Mouse (Mus musculus) kidney, postnatal 0 days (tissue): ENCODE data around the gene Reps2. TPM values are rescaled to one million over a fixed set of nuclear protein-coding genes. Genes with fewer than 3 reads are reported as not detected.

Experiments
- ATAC-seq: fragments of 200-750 bp; cut with Nextera tagmentation; replicated peaks from 2 replicates; pipeline ENCODE4 v1.8.0; 2017; ENCODE audit warnings: low read depth, moderate number of reproducible peaks, moderate TSS enrichment, moderate library complexity; ENCODE audit not compliant: low FRiP score
- DNase-seq: peaks from one replicate; pipeline ENCODE4 v3.0.0-alpha.2; 2016; ENCODE audit warnings: low spot score
- H3K27ac ChIP-seq: fragments of 300-500 bp; sonication (generic); 2 replicates; pipeline ENCODE4 v1.5.1; 2014; ENCODE audit warnings: mild to moderate bottlenecking
- H3K27me3 ChIP-seq: fragments of 300-500 bp; sonication (generic); 2 replicates; pipeline ENCODE4 v1.6.1; 2014; ENCODE audit warnings: low read length, mixed read lengths; ENCODE audit not compliant: insufficient read depth
- H3K36me3 ChIP-seq: fragments of 300-500 bp; sonication (generic); 2 replicates; pipeline ENCODE4 v1.6.1; 2014; ENCODE audit warnings: low read length, mixed read lengths; ENCODE audit not compliant: insufficient read depth
- H3K4me1 ChIP-seq: fragments of 300-500 bp; sonication (generic); replicated peaks from 2 replicates; pipeline ENCODE4 v1.6.1; 2014; ENCODE audit warnings: antibody characterized with exemption, low read length, mixed read lengths; ENCODE audit not compliant: insufficient read depth
- H3K4me2 ChIP-seq: fragments of 300-500 bp; sonication (generic); 2 replicates; pipeline ENCODE4 v1.6.1; 2014; ENCODE audit warnings: mild to moderate bottlenecking, low read length, moderate library complexity, mixed read lengths
- H3K4me3 ChIP-seq: fragments of 300-500 bp; sonication (generic); replicated peaks from 2 replicates; pipeline ENCODE4 v1.5.1; 2014; ENCODE audit warnings: low read depth, low read length
- H3K9ac ChIP-seq: fragments of 300-500 bp; sonication (generic); 2 replicates; pipeline ENCODE4 v1.6.1; 2014; ENCODE audit warnings: low read depth, low read length
- H3K9me3 ChIP-seq: fragments of 300-500 bp; sonication (generic); replicated peaks from 2 replicates; pipeline ENCODE4 v1.6.1; 2016; ENCODE audit warnings: low read length, inconsistent platforms, mixed read lengths
- CTCF ChIP-seq: IDR thresholded peaks from 2 replicates; pipeline ENCODE4 v1.5.1; 2016; ENCODE audit warnings: antibody characterized with exemption, low read depth, mild to moderate bottlenecking, moderate library complexity
- WGBS: fragments of 180-500 bp; shearing (Covaris S2); extraction: QIAGEN DNeasy Blood & Tissue Kit; methylation state at CpG from one replicate; pipeline ENCODE4 v1.1.7; 2014; 5-methylcytosine and 5-hydroxymethylcytosine counted together
- polyA plus RNA-seq: library from polyadenylated mRNA; unstranded; fragments of >200 nt; fragmentation: Nextera tagmentation; extraction: Ambion mirVana; gene quantifications from 2 replicates; pipeline ENCODE4 v1.2.1, GENCODE M21; 2015

Reps2 gene
- polyA plus RNA-seq, 1 experiment from 2014 or later: 1.7 TPM

DNA sequence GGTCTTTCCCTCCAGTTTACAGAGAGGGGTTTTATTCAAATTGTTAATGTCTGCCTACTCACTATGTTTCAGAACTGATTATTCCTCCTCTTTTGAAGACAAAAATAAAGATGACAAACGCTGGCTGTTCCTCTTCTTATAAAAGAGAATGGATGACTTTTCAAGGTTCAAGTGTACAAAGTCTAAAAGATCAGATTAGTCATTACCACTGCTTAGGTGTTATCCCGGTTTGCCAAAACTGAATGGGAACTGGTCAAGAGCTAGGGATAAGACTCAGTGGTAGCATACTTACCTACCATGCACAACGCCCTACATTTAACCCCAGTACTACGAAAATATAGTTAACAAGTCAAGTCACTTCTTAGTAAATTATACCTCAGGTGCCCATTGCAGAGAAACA lies 77.9 kb downstream of the Reps2 start:
- no peak for TF ChIP-seq CTCF
- no peaks in the 10 kb centered on the region for H3K4me1 ChIP-seq
- H3K27me3 ChIP-seq: no peaks in the 10 kb centered on the region
- WGBS: 81% methylated on average over 4 of the region's 4 CpGs
- no peak for DNase-seq
- H3K36me3 ChIP-seq: no peaks in the 10 kb centered on the region
- H3K27ac ChIP-seq: no peak overlapping the region
- no peak overlapping the region for H3K9ac ChIP-seq
- ATAC-seq: no peak
- H3K9me3 ChIP-seq: no peaks in the 10 kb centered on the region
- H3K4me3 ChIP-seq: no peak overlapping the region
- no peak overlapping the region for H3K4me2 ChIP-seq

DNA sequence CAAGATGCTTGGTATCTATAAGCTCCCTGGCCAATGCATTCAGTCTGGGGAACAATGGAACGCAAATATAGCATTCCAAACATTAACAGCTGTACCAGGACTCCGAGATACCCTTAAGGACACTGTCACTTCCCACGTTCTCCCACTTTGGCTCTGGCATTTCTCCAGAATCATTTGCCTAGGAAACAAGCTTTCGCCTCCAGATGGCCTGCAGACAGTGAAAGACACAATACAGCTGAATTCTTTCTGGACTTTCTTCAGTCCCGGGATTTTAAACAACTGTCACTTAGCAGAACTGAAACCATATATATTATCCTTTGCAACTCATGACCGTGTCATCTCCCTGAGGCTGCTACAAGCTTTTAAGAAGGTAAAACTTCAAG lies 87.0 kb downstream of the Reps2 start:
- Histone ChIP-seq H3K4me3 (no peak overlapping the region), H3K27ac (no peak overlapping the region), H3K4me1 (no peaks in the 10 kb centered on the region), H3K36me3 (no peaks in the 10 kb centered on the region), H3K9ac (no peak overlapping the region), H3K9me3 (no peaks in the 10 kb centered on the region), H3K4me2 (no peak overlapping the region), H3K27me3 (no peaks in the 10 kb centered on the region)
- no peak for ATAC-seq
- no peak for TF ChIP-seq CTCF
- peak; percentile 15 for DNase-seq
- WGBS: 60% methylated on average over 6 of the region's 6 CpGs

DNA sequence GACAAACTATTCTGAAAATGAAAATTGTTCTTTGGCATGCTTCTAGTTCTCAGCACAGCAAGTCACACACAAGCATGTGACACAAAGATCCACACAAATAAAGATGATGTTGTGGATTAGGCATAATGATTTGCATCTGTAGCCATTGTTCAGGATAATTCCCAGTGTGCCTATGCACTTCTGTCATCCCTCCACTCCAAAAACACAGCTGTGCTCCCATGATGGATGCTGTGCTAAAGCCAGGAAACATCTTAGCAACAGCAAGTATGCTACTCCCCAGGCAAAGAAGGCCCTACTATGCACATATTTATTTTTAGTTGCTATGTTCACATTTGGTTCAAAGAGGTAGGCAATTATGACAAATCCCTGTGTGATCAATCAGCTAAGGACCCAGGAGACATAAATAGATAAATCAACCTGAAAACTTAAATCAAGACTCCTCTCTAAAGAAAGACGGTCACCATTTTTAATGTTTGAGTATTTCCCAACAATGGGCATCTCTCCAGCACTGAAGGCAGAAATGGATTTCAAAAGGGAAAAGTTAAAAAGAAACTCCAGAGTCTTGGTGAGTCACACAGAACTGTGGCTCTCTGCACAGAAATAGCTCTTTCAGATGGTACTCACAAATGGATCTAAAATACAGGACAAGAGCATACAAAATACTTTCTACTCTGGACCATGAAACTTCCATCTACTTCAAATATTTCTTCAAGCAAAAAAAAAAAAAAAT lies 87.6 kb downstream of the Reps2 start:
- DNase-seq (no peak), ATAC-seq (no peak)
- Histone ChIP-seq H3K4me2 (no peak overlapping the region), H3K4me1 (no peaks in the 10 kb centered on the region), H3K9ac (no peak overlapping the region), H3K27me3 (no peaks in the 10 kb centered on the region), H3K9me3 (no peaks in the 10 kb centered on the region), H3K4me3 (no peak overlapping the region), H3K36me3 (no peaks in the 10 kb centered on the region), H3K27ac (no peak overlapping the region)
- 81% methylated on average over 1 of the region's 1 CpGs for WGBS
- TF ChIP-seq CTCF: no peak

DNA sequence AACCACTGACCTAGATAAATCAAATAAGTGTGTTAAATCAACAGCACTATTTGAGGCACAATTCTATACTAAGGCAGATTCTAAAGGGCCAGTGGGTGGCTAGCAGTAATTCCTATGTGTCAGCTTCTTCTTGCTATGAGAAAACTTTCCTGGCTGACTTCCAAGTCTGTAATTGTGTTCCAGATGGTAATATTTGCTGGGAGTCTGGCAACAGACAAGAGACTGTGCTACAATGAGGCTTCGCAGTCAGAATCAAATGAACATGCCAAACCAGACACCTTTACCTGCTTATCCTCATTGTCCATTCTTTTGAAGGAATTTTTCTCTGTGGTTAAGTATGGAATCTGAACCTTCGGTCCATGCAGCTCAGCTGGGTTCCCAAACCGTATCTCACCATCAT lies 88.9 kb downstream of the Reps2 start:
- Histone ChIP-seq H3K9ac (no peak overlapping the region), H3K27ac (no peak overlapping the region), H3K4me2 (no peak overlapping the region), H3K9me3 (no peaks in the 10 kb centered on the region), H3K36me3 (no peaks in the 10 kb centered on the region), H3K27me3 (no peaks in the 10 kb centered on the region), H3K4me1 (no peaks in the 10 kb centered on the region), H3K4me3 (no peak overlapping the region)
- ATAC-seq: no peak
- peak; percentile 31 for DNase-seq
- WGBS: 70% methylated on average over 3 of the region's 3 CpGs
- no peak for TF ChIP-seq CTCF

DNA sequence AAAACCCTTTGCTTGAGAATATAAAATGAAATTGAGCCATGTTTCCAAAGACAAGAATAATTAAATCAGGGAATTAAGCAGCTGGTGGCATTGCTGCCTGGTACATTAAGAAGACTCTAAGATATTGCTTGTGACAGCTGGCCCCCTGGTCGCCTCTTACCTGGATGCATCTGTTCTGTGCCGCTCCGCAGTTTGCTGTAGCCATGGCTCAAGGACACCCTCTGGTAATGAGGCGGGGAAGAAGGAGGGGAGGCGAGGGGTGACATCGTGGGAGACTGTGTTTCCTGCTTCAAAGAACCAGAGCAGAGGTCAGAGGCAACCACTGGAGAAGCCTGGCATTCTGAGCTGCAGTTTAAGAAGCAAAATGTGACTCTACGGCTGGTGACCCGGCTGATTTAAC lies 91.1 kb downstream of the Reps2 start:
- H3K27me3 ChIP-seq: no peaks in the 10 kb centered on the region
- TF ChIP-seq CTCF: no peak
- no peak overlapping the region for H3K4me2 ChIP-seq
- no peaks in the 10 kb centered on the region for H3K9me3 ChIP-seq
- WGBS: 49% methylated on average over 8 of the region's 8 CpGs
- H3K4me3 ChIP-seq: no peak overlapping the region
- DNase-seq (peak; percentile 12), ATAC-seq (no peak)
- H3K9ac ChIP-seq: no peak overlapping the region
- H3K27ac ChIP-seq: no peak overlapping the region
- no peaks in the 10 kb centered on the region for H3K4me1 ChIP-seq
- no peaks in the 10 kb centered on the region for H3K36me3 ChIP-seq

DNA sequence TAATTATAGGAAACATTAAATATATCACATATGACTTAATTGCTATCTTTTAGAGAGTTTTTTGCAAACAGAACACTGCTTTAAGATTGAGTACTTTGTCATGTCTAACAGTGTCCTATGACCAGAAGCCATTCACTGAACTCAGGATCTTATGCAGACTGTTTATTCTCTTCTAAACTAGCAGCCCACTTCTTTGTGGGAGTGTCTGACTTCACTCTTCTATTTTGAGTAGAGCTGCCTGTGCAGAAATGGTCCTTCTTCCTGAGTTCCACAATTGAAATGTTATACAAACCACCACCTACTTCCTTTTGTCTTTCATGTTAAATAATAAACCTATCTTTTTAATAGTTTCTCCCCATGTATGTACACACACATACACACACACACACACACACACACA lies 98.4 kb downstream of the Reps2 start:
- H3K4me3 ChIP-seq: no peak overlapping the region
- no peaks in the 10 kb centered on the region for H3K27me3 ChIP-seq
- no peak for TF ChIP-seq CTCF
- H3K9me3 ChIP-seq: no peaks in the 10 kb centered on the region
- no peak overlapping the region for H3K27ac ChIP-seq
- H3K4me2 ChIP-seq: no peak overlapping the region
- no peak for ATAC-seq
- no peak overlapping the region for H3K9ac ChIP-seq
- H3K4me1 ChIP-seq: no peaks in the 10 kb centered on the region
- no peak for DNase-seq
- no peaks in the 10 kb centered on the region for H3K36me3 ChIP-seq

DNA sequence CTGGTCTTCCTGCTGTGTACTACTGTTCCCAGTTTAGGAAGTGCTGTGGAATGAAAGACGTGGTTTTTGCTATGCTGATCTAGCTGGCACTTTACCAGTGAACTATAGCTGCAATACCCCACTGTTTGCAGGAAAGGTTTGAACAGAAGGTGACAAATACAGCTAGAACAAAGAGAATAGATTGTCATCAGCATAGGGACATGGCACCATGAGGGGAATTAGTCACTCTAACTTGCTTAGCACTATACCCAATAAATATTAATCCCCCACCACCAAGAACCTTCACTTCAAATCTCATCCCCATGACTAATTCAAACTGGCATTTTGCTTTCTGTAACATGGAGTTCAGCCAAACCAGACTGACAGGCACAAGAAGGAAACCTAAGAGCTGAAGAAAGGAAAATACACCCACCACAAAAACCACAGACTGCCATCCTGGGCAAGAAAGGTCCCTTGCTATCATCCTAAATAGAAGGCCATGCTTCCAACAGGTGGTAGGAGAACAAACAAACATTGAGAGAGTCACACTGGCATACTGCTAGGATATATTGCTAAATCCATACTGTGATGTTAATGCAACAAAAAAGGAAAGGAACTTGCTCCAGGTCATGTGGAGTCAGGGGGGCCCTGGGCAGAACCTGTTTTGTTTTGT lies 100.7 kb downstream of the Reps2 start:
- H3K27me3 ChIP-seq: no peaks in the 10 kb centered on the region
- no peaks in the 10 kb centered on the region for H3K9me3 ChIP-seq
- H3K4me2 ChIP-seq: no peak overlapping the region
- no peak for TF ChIP-seq CTCF
- H3K4me3 ChIP-seq: no peak overlapping the region
- no peak overlapping the region for H3K9ac ChIP-seq
- DNase-seq (no peak), ATAC-seq (no peak)
- 48% methylated on average over 1 of the region's 1 CpGs for WGBS
- H3K4me1 ChIP-seq: no peaks in the 10 kb centered on the region
- H3K27ac ChIP-seq: no peak overlapping the region
- no peaks in the 10 kb centered on the region for H3K36me3 ChIP-seq
